9 mouse cellular contexts compared by ENCODE assay signal in the genomic region with DNA sequence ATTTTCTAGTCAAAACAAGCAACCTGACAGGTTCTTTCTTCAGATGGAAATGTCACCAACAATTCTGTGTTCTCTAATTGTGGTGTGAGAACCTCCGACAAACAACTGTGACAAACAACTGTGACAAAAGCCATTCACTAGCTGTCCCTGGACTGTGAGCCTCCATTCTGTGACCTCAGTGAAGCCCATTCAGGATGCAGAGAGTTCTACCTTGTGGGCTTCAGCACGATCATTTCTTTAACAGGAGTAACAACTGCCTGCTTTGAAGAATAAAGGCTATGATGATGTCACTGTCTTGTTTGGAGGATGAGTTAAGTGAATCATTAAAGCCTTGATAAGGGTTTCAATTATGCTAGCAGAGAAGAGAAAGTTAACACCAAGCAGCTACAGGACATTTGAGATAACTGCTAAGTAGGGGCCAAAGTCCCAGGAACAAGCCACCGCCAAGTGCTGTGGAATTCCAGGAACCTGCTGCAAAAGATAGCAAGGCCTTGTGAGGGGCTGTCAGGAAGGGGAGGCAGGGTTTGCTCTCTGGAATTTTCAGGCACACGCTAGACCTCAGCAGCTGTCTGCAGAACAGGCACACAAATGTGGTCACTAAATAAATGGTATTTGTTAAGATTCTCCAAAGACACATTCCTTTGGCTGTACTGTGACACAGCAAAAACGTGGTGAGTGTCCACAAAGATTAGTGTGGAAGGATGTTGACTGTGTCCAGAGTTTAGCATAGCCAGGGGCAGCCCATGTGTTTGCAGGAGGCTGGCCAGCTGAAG.
DNase-seq lines count a peak whose midpoint lies in the region; ATAC-seq and TF ChIP-seq lines count a peak whose summit lies in the region.
"Had no signal": no experiment of that assay in that cellular context is flagged by ENCODE, and none has a peak within 500 bp of the region (broad histone marks: within the 10 kb centered on the region; RNA-seq: fewer than 3 reads in every experiment).

No protein-coding gene starts in this region.

- H3K9me3 ChIP-seq in forebrain, embryonic 11.5 days (ENCODE audit: control insufficient read depth, low read length): no peaks in the 10 kb centered on the region
- no peaks in the 10 kb centered on the region for H3K9me3 ChIP-seq in forebrain, embryonic 15.5 days
- no peaks in the 10 kb centered on the region for H3K9me3 ChIP-seq in limb, embryonic 13.5 days
- H3K9me3 ChIP-seq in limb, embryonic 10.5 days (replicated peaks): no peaks in the 10 kb centered on the region
- H3K9me3 ChIP-seq in stomach, embryonic 14.5 days (ENCODE audit: control insufficient read depth, low read depth, low read length): no peaks in the 10 kb centered on the region

- 44% methylated on average over 5 of the region's 5 CpGs for WGBS in forebrain, embryonic 11.5 days
- 30% methylated on average over 5 of the region's 5 CpGs for WGBS in forebrain, embryonic 15.5 days
- WGBS in limb, embryonic 13.5 days: 29% methylated on average over 5 of the region's 5 CpGs
- 24% methylated on average over 5 of the region's 5 CpGs for WGBS in limb, embryonic 10.5 days
- 17% methylated on average over 5 of the region's 5 CpGs for WGBS in stomach, embryonic 14.5 days
- WGBS in thymus, adult 2 months: 77% methylated on average over 5 of the region's 5 CpGs

- no peaks in the 10 kb centered on the region for H3K36me3 ChIP-seq in forebrain, embryonic 11.5 days (ENCODE audit: control insufficient read depth, insufficient read depth, low read length)
- H3K36me3 ChIP-seq in forebrain, embryonic 15.5 days: no peaks in the 10 kb centered on the region
- H3K36me3 ChIP-seq in limb, embryonic 13.5 days: no peaks in the 10 kb centered on the region
- no peaks in the 10 kb centered on the region for H3K36me3 ChIP-seq in limb, embryonic 10.5 days
- no peaks in the 10 kb centered on the region for H3K36me3 ChIP-seq in stomach, embryonic 14.5 days (ENCODE audit: control insufficient read depth, insufficient read depth, low read length)
- H3K36me3 ChIP-seq in thymus, adult 2 months (ENCODE audit: control insufficient read depth, insufficient read depth, low read length): no peaks in the 10 kb centered on the region

- H3K27me3 ChIP-seq in forebrain, embryonic 11.5 days (ENCODE audit: control insufficient read depth, insufficient read depth, low read length): no peaks in the 10 kb centered on the region
- H3K27me3 ChIP-seq in forebrain, embryonic 15.5 days: no peaks in the 10 kb centered on the region
- H3K27me3 ChIP-seq in limb, embryonic 13.5 days: no peaks in the 10 kb centered on the region
- no peaks in the 10 kb centered on the region for H3K27me3 ChIP-seq in limb, embryonic 10.5 days (ENCODE audit: low read depth, poor library complexity, severe bottlenecking)
- H3K27me3 ChIP-seq in stomach, embryonic 14.5 days (ENCODE audit: control insufficient read depth, insufficient read depth, low read length): no peaks in the 10 kb centered on the region
- H3K27me3 ChIP-seq in thymus, adult 2 months (ENCODE audit: control insufficient read depth, insufficient read depth, low read length): no peaks in the 10 kb centered on the region

- DNase-seq in forebrain, embryonic 11.5 days (ENCODE audit: low spot score): no peak
- DNase-seq in limb, embryonic 10.5 days (ENCODE audit: low spot score): no peak
- DNase-seq in heart, postnatal 14 days: peak; percentile 14 to 26
- no peak for DNase-seq in cerebellum, postnatal 25 days
- DNase-seq in thymus, adult 2 months: no peak
- DNase-seq: gastrocnemius, postnatal 25 days had no signal

- TF ChIP-seq POLR2A in thymus, adult 2 months (IDR thresholded peaks at IDR 0.05; ENCODE audit: control insufficient read depth, extremely low read depth, insufficient read depth, low read length, poor library complexity): no peak

- TF ChIP-seq CTCF in thymus, adult 2 months (IDR thresholded peaks at IDR 0.05; ENCODE audit: borderline replicate concordance, control insufficient read depth, extremely low read depth, insufficient read depth, low read length, poor library complexity): no peak

- no peak for ATAC-seq in forebrain, embryonic 11.5 days (replicated peaks; ENCODE audit: low FRiP score)
- no peak for ATAC-seq in forebrain, embryonic 15.5 days (replicated peaks)
- peak; percentile 61; the same call in 1 of the 2 replicates for ATAC-seq in limb, embryonic 13.5 days (ENCODE audit: low FRiP score, low read depth)
- peak; percentile 44 for ATAC-seq in stomach, embryonic 14.5 days (ENCODE audit: insufficient number of reproducible peaks, insufficient read depth, low FRiP score, low read depth)

- H3K27ac ChIP-seq in forebrain, embryonic 11.5 days (ENCODE audit: low read depth, low read length): peak overlapping the region; percentile 42; the same call in 1 of the 2 replicates
- no peak overlapping the region for H3K27ac ChIP-seq in forebrain, embryonic 15.5 days (replicated peaks)
- no peak overlapping the region for H3K27ac ChIP-seq in limb, embryonic 13.5 days
- H3K27ac ChIP-seq in limb, embryonic 10.5 days: no peak overlapping the region
- H3K27ac ChIP-seq in stomach, embryonic 14.5 days (ENCODE audit: low read length): no peak overlapping the region; the same call in 1 of the 2 replicates
- H3K27ac ChIP-seq in thymus, adult 2 months (ENCODE audit: control insufficient read depth, insufficient read depth, low read length): no peak overlapping the region

- intact Hi-C loops in heart, postnatal 14 days (cut with DNase I): loop anchor here (10.0 kb wide), 1 partner anchor 205 kb away; a partner anchor contains a TSS

- no peak overlapping the region for H3K4me2 ChIP-seq in forebrain, embryonic 11.5 days (ENCODE audit: low read depth, low read length, severe bottlenecking)
- H3K4me2 ChIP-seq in forebrain, embryonic 15.5 days (replicated peaks): no peak overlapping the region
- no peak overlapping the region for H3K4me2 ChIP-seq in limb, embryonic 13.5 days (replicated peaks)
- no peak overlapping the region for H3K4me2 ChIP-seq in stomach, embryonic 14.5 days (replicated peaks; ENCODE audit: low read depth, low read length)

- no peak overlapping the region for H3K4me3 ChIP-seq in forebrain, embryonic 11.5 days (ENCODE audit: low read depth, low read length)
- no peak overlapping the region for H3K4me3 ChIP-seq in forebrain, embryonic 15.5 days
- no peak overlapping the region for H3K4me3 ChIP-seq in limb, embryonic 13.5 days
- H3K4me3 ChIP-seq in limb, embryonic 10.5 days: no peak overlapping the region
- no peak overlapping the region for H3K4me3 ChIP-seq in stomach, embryonic 14.5 days (ENCODE audit: low read depth, low read length)
- H3K4me3 ChIP-seq in thymus, adult 2 months (ENCODE audit: control insufficient read depth, insufficient read depth, low read length): no peak overlapping the region

- H3K9ac ChIP-seq in forebrain, embryonic 11.5 days (ENCODE audit: low read length): no peak overlapping the region
- no peak overlapping the region for H3K9ac ChIP-seq in forebrain, embryonic 15.5 days (replicated peaks)
- H3K9ac ChIP-seq in limb, embryonic 13.5 days: no peak overlapping the region
- H3K9ac ChIP-seq in stomach, embryonic 14.5 days (replicated peaks; ENCODE audit: low read depth, low read length): no peak overlapping the region

- peaks cover 5% of the 10 kb centered on the region for H3K4me1 ChIP-seq in forebrain, embryonic 11.5 days (replicated peaks; ENCODE audit: control insufficient read depth, insufficient read depth, low read length)
- H3K4me1 ChIP-seq in forebrain, embryonic 15.5 days: peaks cover 4% of the 10 kb centered on the region; the same call in 1 of the 2 replicates
- peaks cover 12% of the 10 kb centered on the region for H3K4me1 ChIP-seq in limb, embryonic 13.5 days
- peaks cover 25% of the 10 kb centered on the region for H3K4me1 ChIP-seq in limb, embryonic 10.5 days
- no peaks in the 10 kb centered on the region for H3K4me1 ChIP-seq in stomach, embryonic 14.5 days (ENCODE audit: control insufficient read depth, insufficient read depth, low read length)
- no peaks in the 10 kb centered on the region for H3K4me1 ChIP-seq in thymus, adult 2 months (replicated peaks; ENCODE audit: control insufficient read depth, insufficient read depth, low read length)

Comparison
In these comparisons a context has a peak if more than half of its experiments do, and no peak if none do; other contexts are left out.
1. ATAC-seq: peak in limb, embryonic 13.5 days (single experiment) and stomach, embryonic 14.5 days (single experiment); none in forebrain, embryonic 11.5 days (single experiment) and forebrain, embryonic 15.5 days (single experiment).
2. DNase-seq: peak in heart, postnatal 14 days (2 of 2); none in forebrain, embryonic 11.5 days (single experiment), limb, embryonic 10.5 days (single experiment), cerebellum, postnatal 25 days (0 of 2) and thymus, adult 2 months (single experiment).